Mouse (Mus musculus) liver, adult 2 months (tissue): ENCODE results near the gene Cdh13. TPM values are rescaled to one million over a fixed set of nuclear protein-coding genes. Genes with fewer than 3 reads are reported as not detected.

Source experiments
- DNase-seq: peaks from one replicate; pipeline ENCODE4 v3.0.0-alpha.2; 2011; ENCODE audit warnings: low read depth, low spot score; ENCODE audit errors: extremely low read depth
- H3K27ac ChIP-seq: fragments of 200-500 bp; replicated peaks from 2 replicates; pipeline ENCODE4 v1.5.1; 2012; ENCODE audit warnings: low read depth, mild to moderate bottlenecking, control low read depth, inconsistent platforms, low read length; ENCODE audit not compliant: insufficient read depth
- H3K27me3 ChIP-seq: fragments of 200-500 bp; 2 replicates; pipeline ENCODE4 v1.6.1; 2012; ENCODE audit warnings: mild to moderate bottlenecking, moderate library complexity, low read length, inconsistent platforms; ENCODE audit not compliant: control insufficient read depth, insufficient read depth
- H3K36me3 ChIP-seq: fragments of 200-500 bp; 2 replicates; pipeline ENCODE4 v1.6.1; 2012; ENCODE audit warnings: low read length, inconsistent platforms; ENCODE audit not compliant: control insufficient read depth, insufficient read depth
- H3K4me1 ChIP-seq: fragments of 200-500 bp; 2 replicates; pipeline ENCODE4 v1.6.1; 2011; ENCODE audit warnings: low read length; ENCODE audit not compliant: control insufficient read depth, insufficient read depth
- H3K4me3 ChIP-seq: fragments of 200-500 bp; 2 replicates; pipeline ENCODE4 v1.5.1; 2011; ENCODE audit warnings: low read depth, mild to moderate bottlenecking, control low read depth, low read length, moderate library complexity; ENCODE audit not compliant: insufficient read depth
- H3K79me2 ChIP-seq: fragments of 200-500 bp; 2 replicates; pipeline ENCODE4 v1.6.1; 2012; ENCODE audit warnings: inconsistent platforms, mild to moderate bottlenecking, low read length, moderate library complexity; ENCODE audit not compliant: control insufficient read depth, insufficient read depth
- H3K9ac ChIP-seq: fragments of 200-500 bp; 2 replicates; pipeline ENCODE4 v1.6.1; 2012; ENCODE audit warnings: low read depth, mild to moderate bottlenecking, control low read depth, inconsistent platforms, low read length
- CTCF ChIP-seq: fragments of 200-500 bp; IDR thresholded peaks from 2 replicates; pipeline ENCODE4 v1.5.1; 2011; ENCODE audit warnings: low read depth, low read length, control low read depth
- POLR2A ChIP-seq: fragments of 200-500 bp; IDR thresholded peaks from 2 replicates; pipeline ENCODE4 v1.6.1; 2011; ENCODE audit warnings: low read length, control low read depth; ENCODE audit not compliant: insufficient read depth; ENCODE audit errors: extremely low read depth
- WGBS: fragments of 180-500 bp; shearing (Covaris S2); methylation state at CpG from one replicate; pipeline ENCODE4 v1.1.7; 2018; 5-methylcytosine and 5-hydroxymethylcytosine counted together
- polyA plus RNA-seq: library from polyadenylated mRNA; depleted of rRNA; stranded (reverse); fragments of >200 nt; gene quantifications from 2 replicates; pipeline ENCODE4 v1.2.3, GENCODE M21; 2012
- total RNA-seq: library from RNA; depleted of rRNA; stranded (reverse); fragments of >200 nt; gene quantifications from 2 replicates; pipeline ENCODE4 v1.2.3, GENCODE M21; 2014

The Cdh13 gene
- total and polyA plus RNA-seq, 2 experiments: 1.5 to 2.1 TPM

DNA sequence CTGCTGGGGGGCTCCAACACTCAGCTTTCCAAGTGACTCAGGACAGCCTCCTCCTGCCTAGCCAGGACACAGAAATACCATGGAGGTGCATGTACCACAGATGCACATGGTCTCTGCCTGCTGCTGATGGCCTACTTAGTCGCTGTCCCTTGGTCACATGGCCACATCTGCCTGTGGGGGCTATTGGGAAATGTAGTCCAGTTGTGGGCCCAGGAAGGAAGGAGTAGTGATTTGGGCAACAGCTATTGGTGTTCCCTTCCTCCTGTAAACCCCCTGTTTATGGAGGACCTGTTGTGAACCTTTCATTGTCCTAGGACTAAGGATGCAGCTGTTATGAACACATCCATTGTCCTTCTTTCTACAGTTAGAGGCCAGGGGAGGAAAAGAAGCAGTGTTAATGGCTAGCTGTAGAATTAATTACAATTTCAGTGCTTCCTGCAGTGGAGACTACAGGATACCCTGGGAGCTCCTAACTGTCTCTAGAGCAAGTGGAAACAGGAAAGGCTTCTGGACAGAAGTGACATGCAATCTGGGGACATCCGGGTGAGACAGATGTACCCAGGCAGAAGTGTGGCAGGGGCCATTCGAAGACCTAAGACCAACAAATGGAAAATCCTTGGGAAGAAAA lies 150.1 kb downstream of the Cdh13 start:
- no peak for DNase-seq
- no peaks in the 10 kb centered on the region for H3K4me1 ChIP-seq
- H3K27me3 ChIP-seq: no peaks in the 10 kb centered on the region
- no peaks in the 10 kb centered on the region for H3K36me3 ChIP-seq
- TF ChIP-seq CTCF (no peak), POLR2A (no peak)
- H3K4me3 ChIP-seq: no peak overlapping the region
- no peak overlapping the region for H3K27ac ChIP-seq
- 69% methylated on average over 3 of the region's 3 CpGs for WGBS
- H3K9ac ChIP-seq: no peak overlapping the region
- no peaks in the 10 kb centered on the region for H3K79me2 ChIP-seq

DNA sequence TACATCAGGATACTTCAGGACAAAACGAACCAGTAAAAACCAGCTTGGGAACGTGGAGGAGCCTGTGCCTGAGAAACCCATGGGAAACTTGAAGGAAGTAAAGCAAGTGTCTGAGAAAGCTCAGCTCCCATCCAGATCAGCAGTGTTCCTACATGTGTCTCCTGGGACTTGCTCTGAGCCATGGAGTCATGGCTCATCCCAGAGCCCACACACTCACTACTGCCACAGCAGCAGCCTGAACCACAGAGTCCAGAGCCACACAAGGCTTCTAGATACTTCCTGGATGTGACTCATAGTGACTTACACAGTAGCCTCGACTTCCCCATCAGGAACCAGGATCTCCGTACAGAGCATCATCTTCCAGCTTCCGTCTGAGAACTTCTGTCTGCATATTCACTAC lies 153.2 kb downstream of the Cdh13 start:
- Histone ChIP-seq H3K9ac (no peak overlapping the region), H3K4me3 (no peak overlapping the region), H3K27me3 (no peaks in the 10 kb centered on the region), H3K79me2 (no peaks in the 10 kb centered on the region), H3K36me3 (no peaks in the 10 kb centered on the region), H3K4me1 (no peaks in the 10 kb centered on the region), H3K27ac (no peak overlapping the region)
- TF ChIP-seq POLR2A (no peak), CTCF (no peak)
- 75% methylated on average over 5 of the region's 5 CpGs for whole genome bisulfite sequencing
- DNase-seq: no peak

DNA sequence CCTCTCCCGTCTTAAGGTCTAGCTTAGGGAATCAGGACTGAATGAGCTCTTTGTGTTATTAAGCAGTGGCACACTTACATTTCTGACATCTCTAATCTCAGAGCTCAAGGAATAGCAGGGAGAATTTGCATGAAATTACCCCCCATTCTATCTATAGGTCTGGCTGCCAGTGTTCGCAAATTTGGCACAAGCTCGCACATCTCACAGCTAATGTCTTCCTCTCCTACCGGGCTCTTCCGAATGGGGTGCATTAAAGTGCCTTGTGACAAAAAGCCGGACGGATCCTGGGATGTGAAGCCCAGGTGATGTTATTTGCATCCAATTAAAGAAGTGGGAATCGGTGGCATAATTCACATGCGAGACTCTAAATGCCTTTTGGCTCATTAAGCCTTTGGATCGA lies 153.6 kb downstream of the Cdh13 start:
- no peaks in the 10 kb centered on the region for H3K36me3 ChIP-seq
- H3K27ac ChIP-seq: no peak overlapping the region
- DNase-seq: no peak
- no peak overlapping the region for H3K9ac ChIP-seq
- H3K27me3 ChIP-seq: no peaks in the 10 kb centered on the region
- H3K4me3 ChIP-seq: no peak overlapping the region
- H3K79me2 ChIP-seq: no peaks in the 10 kb centered on the region
- TF ChIP-seq CTCF (no peak), POLR2A (no peak)
- WGBS: 87% methylated on average over 10 of the region's 10 CpGs
- H3K4me1 ChIP-seq: no peaks in the 10 kb centered on the region

DNA sequence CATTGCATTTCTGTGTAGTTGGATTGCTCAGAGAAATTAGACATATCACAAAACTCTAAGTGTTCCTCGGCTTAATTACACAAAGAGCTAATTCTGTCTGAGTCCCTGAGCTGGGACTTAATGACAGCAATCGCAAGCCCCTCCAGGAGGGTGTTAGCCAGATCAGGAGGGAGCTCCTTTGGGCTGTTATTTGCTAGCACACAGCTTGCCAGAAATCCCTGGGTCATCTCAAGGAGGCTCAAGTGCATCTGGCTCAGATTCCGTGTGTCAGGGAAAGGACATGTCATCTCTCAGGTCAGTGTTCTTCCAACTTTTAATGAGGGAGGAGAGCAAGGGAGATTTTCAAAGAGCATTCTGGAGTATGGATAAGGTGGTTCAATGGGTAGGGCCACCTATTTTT lies 154.3 kb downstream of the Cdh13 start:
- H3K27ac ChIP-seq: no peak overlapping the region
- TF ChIP-seq CTCF (no peak), POLR2A (no peak)
- no peaks in the 10 kb centered on the region for H3K4me1 ChIP-seq
- no peaks in the 10 kb centered on the region for H3K79me2 ChIP-seq
- 66% methylated on average over 3 of the region's 3 CpGs for WGBS
- no peak overlapping the region for H3K4me3 ChIP-seq
- no peaks in the 10 kb centered on the region for H3K36me3 ChIP-seq
- DNase-seq: no peak
- no peaks in the 10 kb centered on the region for H3K27me3 ChIP-seq
- no peak overlapping the region for H3K9ac ChIP-seq

DNA sequence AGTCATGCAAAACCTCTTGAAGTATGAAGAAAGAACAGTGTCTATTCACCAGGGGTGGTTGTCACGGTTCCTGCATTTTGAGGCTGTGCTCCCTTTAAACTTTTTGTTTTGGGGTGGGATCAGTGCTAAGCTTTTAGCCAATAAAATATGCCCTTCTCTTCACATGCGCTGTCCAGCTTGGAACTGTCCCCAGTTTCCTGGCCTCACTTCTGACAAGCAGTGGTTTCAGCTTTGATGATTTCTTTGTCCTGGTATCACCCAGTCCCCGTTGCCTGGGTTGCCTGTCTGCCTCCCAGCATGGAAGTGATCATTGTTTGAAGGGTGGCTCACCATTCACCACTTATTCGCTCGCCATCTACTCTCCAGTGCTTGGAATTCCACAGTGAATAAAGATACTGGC lies 156.3 kb downstream of the Cdh13 start:
- Histone ChIP-seq H3K27ac (no peak overlapping the region), H3K79me2 (no peaks in the 10 kb centered on the region), H3K27me3 (no peaks in the 10 kb centered on the region), H3K9ac (no peak overlapping the region), H3K36me3 (no peaks in the 10 kb centered on the region), H3K4me3 (no peak overlapping the region), H3K4me1 (no peaks in the 10 kb centered on the region)
- no peak for TF ChIP-seq POLR2A
- TF ChIP-seq CTCF: no peak
- no peak for DNase-seq
- WGBS: 76% methylated on average over 5 of the region's 5 CpGs

DNA sequence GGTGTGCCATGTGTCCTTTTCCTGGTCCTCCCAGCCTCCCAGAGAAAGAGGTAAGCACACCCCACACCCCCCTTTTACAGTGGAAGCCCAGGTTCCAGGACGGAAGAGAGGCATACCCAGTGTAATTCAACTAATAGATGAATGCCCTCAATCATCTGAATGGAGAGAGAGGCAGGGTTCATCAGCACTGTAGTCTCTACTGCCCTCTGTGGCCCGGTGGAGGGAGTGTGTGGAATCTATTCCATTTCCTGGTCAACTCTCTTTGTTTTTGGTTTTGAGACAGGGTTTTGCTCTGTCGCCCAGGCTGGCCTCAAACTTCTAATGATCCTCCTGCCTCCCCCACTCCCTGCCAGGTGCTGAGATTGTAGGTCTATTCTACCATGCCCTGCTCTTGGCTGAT lies 159.8 kb downstream of the Cdh13 start:
- Histone ChIP-seq H3K27me3 (no peaks in the 10 kb centered on the region), H3K36me3 (no peaks in the 10 kb centered on the region), H3K79me2 (no peaks in the 10 kb centered on the region), H3K4me3 (no peak overlapping the region), H3K27ac (no peak overlapping the region), H3K4me1 (no peaks in the 10 kb centered on the region), H3K9ac (no peak overlapping the region)
- DNase-seq: no peak
- 53% methylated on average over 3 of the region's 3 CpGs for WGBS
- TF ChIP-seq CTCF (no peak; the same call in 1 of the 2 replicates), POLR2A (no peak)
